Mouse (Mus musculus): ENCODE data around the gene Gpr162. TPM values are rescaled to one million over a fixed set of nuclear protein-coding genes. Genes with fewer than 3 reads are reported as not detected.
A peak's percentile ranks its signal among the peaks of the same experiment; 100 is the strongest.
"Not testable (repeated sequence)": the region's sequence is repeated elsewhere in the genome, so short reads cannot be mapped to it uniquely, and the experiment has no call there.

Gene Gpr162
- polyA plus RNA-seq, 1 experiment from 2014 or later, result 2.9 TPM

GRCm38 (mm10) chr6:124831199-124831598 is 32.6 kb downstream of the Gpr162 start:
- H3K4me1 ChIP-seq, result peaks cover 38% of the 10 kb centered on the region
- peak overlapping the region; percentile 87 for H3K4me2 ChIP-seq
- H3K9me3 ChIP-seq; H3K27ac ChIP-seq; H3K9ac ChIP-seq; H3K27me3 ChIP-seq; ATAC-seq (ENCODE audit: insufficient number of reproducible peaks, low FRiP score, low TSS enrichment, low read depth): not testable (repeated sequence)
- WGBS, result 93% methylated on average over 4 of the region's 4 CpGs
- peak overlapping the region; percentile 74 for H3K4me3 ChIP-seq
- peaks cover 33% of the 10 kb centered on the region for H3K36me3 ChIP-seq

- Histone ChIP-seq H3K9me3 (no peaks in the 10 kb centered on the region), H3K4me1 (peaks cover 30% of the 10 kb centered on the region), H3K9ac (peak overlapping the region; percentile 55), H3K27ac (peak overlapping the region; percentile 93), H3K4me3 (peak overlapping the region; percentile 74), H3K4me2 (peak overlapping the region; percentile 87), H3K27me3 (no peaks in the 10 kb centered on the region), H3K36me3 (peaks cover 44% of the 10 kb centered on the region)
- ATAC-seq (ENCODE audit: insufficient number of reproducible peaks, low FRiP score, low TSS enrichment, low read depth), result peak; percentile 80
- WGBS, result under 1% methylated on average over 38 of the region's 38 CpGs
These were observed 33.7 kb downstream of the Gpr162 start for GRCm38 (mm10) chr6:124829799-124830700.

GRCm38 (mm10) chr6:124828868-124829798 is 34.6 kb downstream of the Gpr162 start, which contains the start of the genes Usp5 and Cdca3:
Usp5 (minus strand) TSS chr6:124829484.
Cdca3 (plus strand) TSS chr6:124829547.
- WGBS, result under 1% methylated on average over 55 of the region's 55 CpGs
- peak within 1 kb of the TSS; percentile 87 for H3K4me2 ChIP-seq
- H3K36me3 ChIP-seq, result peaks cover 48% of the 10 kb centered on the region
- peak within 1 kb of the TSS; percentile 55 for H3K9ac ChIP-seq
- H3K27ac ChIP-seq, result peak within 1 kb of the TSS; percentile 93
- ATAC-seq (ENCODE audit: insufficient number of reproducible peaks, low FRiP score, low TSS enrichment, low read depth), result peak; percentile 95
- H3K4me1 ChIP-seq, result peaks cover 30% of the 10 kb centered on the region
- no peaks in the 10 kb centered on the region for H3K27me3 ChIP-seq
- H3K9me3 ChIP-seq, result no peaks in the 10 kb centered on the region
- H3K4me3 ChIP-seq, result peak within 1 kb of the TSS; percentile 74

GRCm38 (mm10) chr6:124828101-124828592 is 35.6 kb downstream of the Gpr162 start:
- Histone ChIP-seq H3K4me1 (peaks cover 30% of the 10 kb centered on the region), H3K4me3 (peak overlapping the region; percentile 74), H3K36me3 (peaks cover 50% of the 10 kb centered on the region), H3K4me2 (peak overlapping the region; percentile 84), H3K27ac (peak overlapping the region; percentile 82), H3K9ac (peak overlapping the region; percentile 44), H3K9me3 (no peaks in the 10 kb centered on the region), H3K27me3 (no peaks in the 10 kb centered on the region)
- WGBS, result 20% methylated on average over 10 of the region's 10 CpGs
- no peak for ATAC-seq (ENCODE audit: insufficient number of reproducible peaks, low FRiP score, low TSS enrichment, low read depth)

- no peak for ATAC-seq (ENCODE audit: insufficient number of reproducible peaks, low FRiP score, low TSS enrichment, low read depth)
These were observed 41.7 kb downstream of the Gpr162 start for GRCm38 (mm10) chr6:124822049-124822448.

GRCm38 (mm10) chr6:124820891-124821290 is 42.9 kb downstream of the Gpr162 start:
- no peaks in the 10 kb centered on the region for H3K4me1 ChIP-seq
- peaks cover 100% of the 10 kb centered on the region for H3K36me3 ChIP-seq
- H3K4me3 ChIP-seq, result no peak overlapping the region
- no peaks in the 10 kb centered on the region for H3K9me3 ChIP-seq
- no peak overlapping the region for H3K4me2 ChIP-seq
- ATAC-seq (ENCODE audit: insufficient number of reproducible peaks, low FRiP score, low TSS enrichment, low read depth), result no peak
- WGBS, result 90% methylated on average over 5 of the region's 5 CpGs
- H3K27me3 ChIP-seq, result no peaks in the 10 kb centered on the region
- no peak overlapping the region for H3K9ac ChIP-seq
- H3K27ac ChIP-seq, result no peak overlapping the region

More at GRCm38 (mm10) chr6:124822049-124822448, 41.7 kb downstream of the Gpr162 start:
- no peaks in the 10 kb centered on the region for H3K4me1 ChIP-seq
- H3K9ac ChIP-seq, result no peak overlapping the region
- no peaks in the 10 kb centered on the region for H3K9me3 ChIP-seq
- no peak overlapping the region for H3K27ac ChIP-seq
- no peak overlapping the region for H3K4me2 ChIP-seq
- 96% methylated on average over 4 of the region's 4 CpGs for WGBS
- peaks cover 93% of the 10 kb centered on the region for H3K36me3 ChIP-seq
- no peaks in the 10 kb centered on the region for H3K27me3 ChIP-seq
- no peak overlapping the region for H3K4me3 ChIP-seq

GRCm38 (mm10) chr6:124817971-124818370 is 45.8 kb downstream of the Gpr162 start:
- H3K27ac ChIP-seq, result no peak overlapping the region
- H3K4me3 ChIP-seq, result no peak overlapping the region
- WGBS, result 89% methylated on average over 8 of the region's 8 CpGs
- H3K9ac ChIP-seq, result no peak overlapping the region
- H3K36me3 ChIP-seq, result peaks cover 79% of the 10 kb centered on the region
- H3K4me1 ChIP-seq, result peaks cover 14% of the 10 kb centered on the region
- ATAC-seq (ENCODE audit: insufficient number of reproducible peaks, low FRiP score, low TSS enrichment, low read depth), result no peak
- H3K4me2 ChIP-seq, result no peak overlapping the region
- no peaks in the 10 kb centered on the region for H3K27me3 ChIP-seq
- H3K9me3 ChIP-seq, result no peaks in the 10 kb centered on the region

- Histone ChIP-seq H3K27me3 (no peaks in the 10 kb centered on the region), H3K36me3 (peaks cover 77% of the 10 kb centered on the region)
These were observed 46.2 kb downstream of the Gpr162 start for GRCm38 (mm10) chr6:124817563-124817962.

GRCm38 (mm10) chr6:124817125-124817524 is 46.7 kb downstream of the Gpr162 start:
- H3K36me3 ChIP-seq, result peaks cover 77% of the 10 kb centered on the region
- peaks cover 23% of the 10 kb centered on the region for H3K4me1 ChIP-seq
- no peak overlapping the region for H3K4me3 ChIP-seq
- no peaks in the 10 kb centered on the region for H3K9me3 ChIP-seq
- no peak overlapping the region for H3K27ac ChIP-seq
- no peaks in the 10 kb centered on the region for H3K27me3 ChIP-seq
- no peak for ATAC-seq (ENCODE audit: insufficient number of reproducible peaks, low FRiP score, low TSS enrichment, low read depth)
- H3K4me2 ChIP-seq, result no peak overlapping the region
- WGBS, result 95% methylated on average over 11 of the region's 11 CpGs
- no peak overlapping the region for H3K9ac ChIP-seq

More at GRCm38 (mm10) chr6:124817563-124817962, 46.2 kb downstream of the Gpr162 start:
- no peak overlapping the region for H3K9ac ChIP-seq
- no peak overlapping the region for H3K4me2 ChIP-seq
- no peak for ATAC-seq (ENCODE audit: insufficient number of reproducible peaks, low FRiP score, low TSS enrichment, low read depth)
- H3K9me3 ChIP-seq, result no peaks in the 10 kb centered on the region
- WGBS, result 94% methylated on average over 8 of the region's 8 CpGs
- H3K4me1 ChIP-seq, result peaks cover 18% of the 10 kb centered on the region
- no peak overlapping the region for H3K27ac ChIP-seq
- no peak overlapping the region for H3K4me3 ChIP-seq

- ATAC-seq (ENCODE audit: insufficient number of reproducible peaks, low FRiP score, low TSS enrichment, low read depth), result no peak
- Histone ChIP-seq H3K9ac (no peak overlapping the region), H3K9me3 (no peaks in the 10 kb centered on the region), H3K4me2 (no peak overlapping the region), H3K36me3 (peaks cover 77% of the 10 kb centered on the region), H3K27ac (no peak overlapping the region), H3K4me3 (no peak overlapping the region), H3K27me3 (no peaks in the 10 kb centered on the region), H3K4me1 (peaks cover 28% of the 10 kb centered on the region)
- WGBS, result 85% methylated on average over 4 of the region's 4 CpGs
These were observed 47.2 kb downstream of the Gpr162 start for GRCm38 (mm10) chr6:124816611-124817010.
